In the genomic region with DNA sequence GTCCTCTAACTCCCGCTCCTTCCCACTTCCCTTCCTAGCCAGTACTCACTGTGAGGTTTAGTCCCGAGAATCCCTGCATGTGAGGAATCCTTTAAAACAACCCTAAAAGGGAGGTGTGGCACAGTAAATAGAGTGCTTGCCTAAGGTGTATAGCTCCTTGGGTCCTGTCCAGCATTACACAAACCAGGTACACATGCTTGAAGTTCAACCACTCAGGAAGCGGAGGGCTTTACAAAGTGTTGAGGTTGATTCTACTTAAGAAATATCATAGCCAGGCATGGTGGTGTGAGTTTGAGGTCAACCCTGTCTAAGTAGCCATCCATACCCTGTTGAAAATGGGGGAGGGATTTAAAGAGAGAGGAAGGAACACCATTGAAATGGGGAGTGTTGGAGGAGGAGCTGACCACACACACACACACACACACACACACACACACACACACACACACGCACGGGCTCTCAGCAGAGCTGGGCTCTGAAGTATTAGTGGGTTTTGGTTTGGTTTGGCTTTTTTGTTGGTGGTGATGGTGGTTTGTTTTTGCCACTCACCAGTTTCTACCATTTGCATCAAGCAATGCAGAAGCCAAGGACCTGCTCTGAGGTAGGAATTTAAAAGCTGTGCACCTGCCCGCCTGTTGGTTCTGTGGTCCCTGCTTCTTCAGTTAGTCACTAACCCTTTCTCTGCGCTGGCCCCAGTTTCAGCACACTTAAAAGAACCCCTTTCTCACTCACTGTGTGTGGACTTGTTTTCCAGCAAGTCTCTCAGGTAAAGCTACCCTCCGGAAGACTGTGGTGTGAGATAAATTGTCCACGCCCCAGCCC, we compare ENCODE assay signal across 20 mouse cellular contexts.
A peak's percentile ranks its signal among the peaks of the same experiment; 100 is the strongest.
DNase-seq lines count a peak whose midpoint lies in the region; TF ChIP-seq lines count a peak whose summit lies in the region.
"Had no signal": no experiment of that assay in that cellular context is flagged by ENCODE, and none has a peak within 500 bp of the region (broad histone marks: within the 10 kb centered on the region; RNA-seq: fewer than 3 reads in every experiment).

No protein-coding gene starts in this region.

- peak; percentile 14 to 55 for DNase-seq in lung, adult 18-20 months
- DNase-seq in lung, adult 2 months, result no peak
- peak; percentile 55 for DNase-seq in induced T-regulatory cell, adult 2 months (ENCODE audit: low read depth)
- DNase-seq in lung, postnatal 36 days, result peak; percentile 60
- peak; percentile 49 for DNase-seq in thymus, postnatal 4 days
- DNase-seq in layer of hippocampus, postnatal 36 days, result no peak
- no peak for DNase-seq in natural killer cell, adult 2 months (ENCODE audit: low spot score in 2 of 2)
- DNase-seq: adrenal gland, adult 2 months; cerebellum, adult 18-20 months; cerebellum, postnatal 36 days; embryo, embryonic 11 days; heart, postnatal 14 days; kidney, postnatal 36 days had no signal

- WGBS in lung, adult 2 months, result 76% methylated on average over 9 of the region's 9 CpGs

- TF ChIP-seq POLR2A in lung, adult 2 months (IDR thresholded peaks at IDR 0.05; ENCODE audit: borderline replicate concordance, extremely low read depth, low read depth, low read length), result no peak

- no peak for TF ChIP-seq CTCF in lung, adult 2 months (IDR thresholded peaks at IDR 0.05; ENCODE audit: insufficient read depth, low read length)

- H3K4me3 ChIP-seq in lung, adult 2 months (replicated peaks; ENCODE audit: extremely low read depth, low read depth, low read length), result no peak overlapping the region
- H3K4me3 ChIP-seq: embryonic facial prominence, embryonic 13.5 days; erythroblast, embryonic 14.5 days; heart, embryonic 13.5 days; kidney, embryonic 15.5 days; limb, embryonic 13.5 days; liver, embryonic 12.5 days; myocyte had no signal

- no peaks in the 10 kb centered on the region for H3K4me1 ChIP-seq in lung, adult 2 months (ENCODE audit: control insufficient read depth, insufficient read depth, low read length)
- H3K4me1 ChIP-seq: kidney, embryonic 15.5 days; limb, embryonic 13.5 days; liver, embryonic 12.5 days had no signal

Comparison
In these comparisons a context has a peak if more than half of its experiments do, and no peak if none do; other contexts are left out.
1. DNase-seq: peak in lung, adult 18-20 months (2 of 2), induced T-regulatory cell, adult 2 months (single experiment), lung, postnatal 36 days (single experiment) and thymus, postnatal 4 days (single experiment); none in lung, adult 2 months (single experiment), layer of hippocampus, postnatal 36 days (0 of 2) and natural killer cell, adult 2 months (0 of 2).